Mouse (Mus musculus): ENCODE data around the gene Pigf. TPM values are rescaled to one million over a fixed set of nuclear protein-coding genes. Genes with fewer than 3 reads are reported as not detected.

The Pigf gene
- polyA plus RNA-seq, 1 experiment from 2014 or later = 39.2 TPM

GRCm38 (mm10) chr17:87053921-87054320 is 28.7 kb upstream of the Pigf start:
- H3K9ac ChIP-seq = no peak overlapping the region
- peaks cover 35% of the 10 kb centered on the region for H3K4me1 ChIP-seq
- WGBS = 66% methylated on average over 5 of the region's 5 CpGs
- H3K4me2 ChIP-seq = no peak overlapping the region
- H3K36me3 ChIP-seq = no peaks in the 10 kb centered on the region
- H3K27me3 ChIP-seq = no peaks in the 10 kb centered on the region
- no peaks in the 10 kb centered on the region for H3K9me3 ChIP-seq (replicated peaks)
- peak overlapping the region; percentile 85; the same call in 1 of the 2 replicates for H3K27ac ChIP-seq
- ATAC-seq (replicated peaks; ENCODE audit: low FRiP score) = no peak
- H3K4me3 ChIP-seq (replicated peaks) = no peak overlapping the region

- no peaks in the 10 kb centered on the region for H3K36me3 ChIP-seq
- WGBS = 91% methylated on average over 1 of the region's 1 CpGs
- no peaks in the 10 kb centered on the region for H3K27me3 ChIP-seq
- H3K4me2 ChIP-seq = no peak overlapping the region
- no peak for ATAC-seq (replicated peaks; ENCODE audit: low FRiP score)
- H3K27ac ChIP-seq = no peak overlapping the region
- H3K4me1 ChIP-seq = peaks cover 29% of the 10 kb centered on the region
- no peak overlapping the region for H3K9ac ChIP-seq
- no peaks in the 10 kb centered on the region for H3K9me3 ChIP-seq (replicated peaks)
- no peak overlapping the region for H3K4me3 ChIP-seq (replicated peaks)
These were observed 27.2 kb upstream of the Pigf start for GRCm38 (mm10) chr17:87052432-87052831.

- H3K9ac ChIP-seq = no peak overlapping the region
- peaks cover 28% of the 10 kb centered on the region for H3K4me1 ChIP-seq
- no peaks in the 10 kb centered on the region for H3K9me3 ChIP-seq (replicated peaks)
- H3K36me3 ChIP-seq = no peaks in the 10 kb centered on the region
- H3K27me3 ChIP-seq = no peaks in the 10 kb centered on the region
- H3K4me2 ChIP-seq = no peak overlapping the region
- WGBS = 89% methylated on average over 1 of the region's 1 CpGs
- no peak overlapping the region for H3K27ac ChIP-seq
- H3K4me3 ChIP-seq (replicated peaks) = no peak overlapping the region
- ATAC-seq (replicated peaks; ENCODE audit: low FRiP score) = no peak
These were observed 26.4 kb upstream of the Pigf start for GRCm38 (mm10) chr17:87051652-87052051.

- H3K27me3 ChIP-seq = no peaks in the 10 kb centered on the region
- H3K9me3 ChIP-seq (replicated peaks) = no peaks in the 10 kb centered on the region
- WGBS = 50% methylated on average over 9 of the region's 9 CpGs
- H3K27ac ChIP-seq = no peak overlapping the region
- H3K36me3 ChIP-seq = no peaks in the 10 kb centered on the region
- no peak overlapping the region for H3K9ac ChIP-seq
- H3K4me3 ChIP-seq (replicated peaks) = no peak overlapping the region
- ATAC-seq (replicated peaks; ENCODE audit: low FRiP score) = no peak
- H3K4me1 ChIP-seq = peaks cover 21% of the 10 kb centered on the region
- H3K4me2 ChIP-seq = no peak overlapping the region
These were observed 25.4 kb upstream of the Pigf start for GRCm38 (mm10) chr17:87050469-87051175.

GRCm38 (mm10) chr17:87049696-87050095 is 24.5 kb upstream of the Pigf start:
- ATAC-seq (replicated peaks; ENCODE audit: low FRiP score) = no peak

GRCm38 (mm10) chr17:87044796-87045195 is 19.6 kb upstream of the Pigf start:
- H3K27me3 ChIP-seq = no peaks in the 10 kb centered on the region
- 84% methylated on average over 8 of the region's 8 CpGs for WGBS
- no peaks in the 10 kb centered on the region for H3K36me3 ChIP-seq
- ATAC-seq (replicated peaks; ENCODE audit: low FRiP score) = no peak
- no peak overlapping the region for H3K9ac ChIP-seq
- H3K4me1 ChIP-seq = no peaks in the 10 kb centered on the region
- H3K27ac ChIP-seq = no peak overlapping the region
- H3K4me2 ChIP-seq = no peak overlapping the region
- H3K9me3 ChIP-seq (replicated peaks) = no peaks in the 10 kb centered on the region
- no peak overlapping the region for H3K4me3 ChIP-seq (replicated peaks)

More at GRCm38 (mm10) chr17:87049696-87050095, 24.5 kb upstream of the Pigf start:
- 50% methylated on average over 5 of the region's 5 CpGs for WGBS
- no peak overlapping the region for H3K9ac ChIP-seq
- H3K27ac ChIP-seq = no peak overlapping the region
- no peaks in the 10 kb centered on the region for H3K36me3 ChIP-seq
- H3K4me3 ChIP-seq (replicated peaks) = no peak overlapping the region
- no peaks in the 10 kb centered on the region for H3K9me3 ChIP-seq (replicated peaks)
- no peak overlapping the region for H3K4me2 ChIP-seq
- H3K4me1 ChIP-seq = peaks cover 13% of the 10 kb centered on the region
- H3K27me3 ChIP-seq = no peaks in the 10 kb centered on the region

- no peak overlapping the region for H3K4me3 ChIP-seq (replicated peaks)
- no peak overlapping the region for H3K9ac ChIP-seq
- no peaks in the 10 kb centered on the region for H3K9me3 ChIP-seq (replicated peaks)
- under 1% methylated on average over 15 of the region's 15 CpGs for WGBS
- peak; percentile 74 for ATAC-seq (replicated peaks; ENCODE audit: low FRiP score)
- H3K36me3 ChIP-seq = no peaks in the 10 kb centered on the region
- H3K27me3 ChIP-seq = no peaks in the 10 kb centered on the region
- H3K27ac ChIP-seq = no peak overlapping the region
- H3K4me2 ChIP-seq = peak overlapping the region; percentile 30; the same call in 1 of the 2 replicates
- no peaks in the 10 kb centered on the region for H3K4me1 ChIP-seq
These were observed 19.2 kb upstream of the Pigf start for GRCm38 (mm10) chr17:87044364-87044763.

GRCm38 (mm10) chr17:87041739-87042138 is 16.5 kb upstream of the Pigf start:
- 74% methylated on average over 19 of the region's 19 CpGs for WGBS
- Histone ChIP-seq H3K4me3 (replicated peaks) (no peak overlapping the region), H3K4me1 (no peaks in the 10 kb centered on the region), H3K4me2 (no peak overlapping the region), H3K9ac (no peak overlapping the region), H3K9me3 (replicated peaks) (no peaks in the 10 kb centered on the region), H3K36me3 (peaks cover 13% of the 10 kb centered on the region; the same call in 1 of the 2 replicates), H3K27ac (no peak overlapping the region), H3K27me3 (no peaks in the 10 kb centered on the region)
- no peak for ATAC-seq (replicated peaks; ENCODE audit: low FRiP score)

GRCm38 (mm10) chr17:87038496-87038895 is 13.3 kb upstream of the Pigf start:
- no peak overlapping the region for H3K27ac ChIP-seq
- peaks cover 29% of the 10 kb centered on the region for H3K36me3 ChIP-seq
- H3K4me2 ChIP-seq = no peak overlapping the region
- no peaks in the 10 kb centered on the region for H3K9me3 ChIP-seq (replicated peaks)
- H3K9ac ChIP-seq = no peak overlapping the region
- H3K4me1 ChIP-seq = no peaks in the 10 kb centered on the region
- 82% methylated on average over 5 of the region's 5 CpGs for WGBS
- H3K27me3 ChIP-seq = no peaks in the 10 kb centered on the region
- no peak for ATAC-seq (replicated peaks; ENCODE audit: low FRiP score)
- H3K4me3 ChIP-seq (replicated peaks) = no peak overlapping the region

GRCm38 (mm10) chr17:87036141-87037073 is 11.2 kb upstream of the Pigf start:
- Histone ChIP-seq H3K9me3 (replicated peaks) (no peaks in the 10 kb centered on the region), H3K27ac (no peak overlapping the region), H3K4me1 (no peaks in the 10 kb centered on the region), H3K27me3 (no peaks in the 10 kb centered on the region), H3K4me2 (no peak overlapping the region), H3K9ac (no peak overlapping the region), H3K4me3 (replicated peaks) (no peak overlapping the region), H3K36me3 (peaks cover 43% of the 10 kb centered on the region)
- ATAC-seq (replicated peaks; ENCODE audit: low FRiP score) = no peak
- WGBS = 58% methylated on average over 10 of the region's 10 CpGs

- ATAC-seq (replicated peaks; ENCODE audit: low FRiP score) = peak; percentile 76; the same call in 1 of the 2 replicates
- under 1% methylated on average over 55 of the region's 55 CpGs for WGBS
- Histone ChIP-seq H3K27me3 (no peaks in the 10 kb centered on the region), H3K36me3 (peaks cover 32% of the 10 kb centered on the region), H3K4me1 (peaks cover 16% of the 10 kb centered on the region), H3K9ac (peak overlapping the region; percentile 70), H3K9me3 (replicated peaks) (no peaks in the 10 kb centered on the region), H3K4me2 (peak overlapping the region; percentile 86), H3K4me3 (replicated peaks) (peak overlapping the region; percentile 73), H3K27ac (0 out of 2 replicates have a peak overlapping the region, but pooled peaks have one; percentile 11)
These were observed 539 bp downstream of the Pigf start for GRCm38 (mm10) chr17:87024491-87025242.

All from kidney, embryonic 15.5 days (tissue).